Mouse (Mus musculus) mammary gland, adult 2 months (tissue): ENCODE results near the gene Ppt1. TPM values are rescaled to one million over a fixed set of nuclear protein-coding genes. Genes with fewer than 3 reads are reported as not detected.

ENCODE experiments used
- polyA plus RNA-seq: library from polyadenylated mRNA; depleted of rRNA; stranded (reverse); fragments of >200 nt; gene quantifications from 2 replicates; pipeline ENCODE4 v1.2.3, GENCODE M21; 2012; ENCODE audit warnings: low replicate concordance; rRNA removed

Ppt1 gene
- 27.0 and 57.1 TPM in 2 replicates for polyA plus RNA-seq

GRCm38 (mm10) chr4:122835530-122836402 lies at the start of gene Ppt1:
TSS of gene Ppt1 (plus strand) at chr4:122836242.

GRCm38 (mm10) chr4:122885768-122886578 lies 49.9 kb downstream of the Ppt1 start, which contains the start of gene Cap1:
TSS of gene Cap1 (minus strand) at chr4:122886056.

Other genes with a start within 250 kb of the Ppt1 start
- not detected in 2 replicates for gene 9530002B09Rik, start 147.0 kb upstream of the Ppt1 start, polyA plus RNA-seq
- gene Cap1, start 49.8 kb downstream of the Ppt1 start, polyA plus RNA-seq = 88.0 and 120 TPM in 2 replicates
- gene Mfsd2a, start 124.9 kb downstream of the Ppt1 start, polyA plus RNA-seq = 16.9 and 31.4 TPM in 2 replicates
- 22.7 and 23.3 TPM in 2 replicates for gene Mycl, start 159.4 kb downstream of the Ppt1 start, polyA plus RNA-seq
- gene Trit1, start 180.4 kb downstream of the Ppt1 start, polyA plus RNA-seq = 7.5 and 9.3 TPM in 2 replicates